Mouse (Mus musculus) thymus, adult 2 months (tissue): ENCODE results near the gene Mif. TPM values are rescaled to one million over a fixed set of nuclear protein-coding genes. Genes with fewer than 3 reads are reported as not detected.

Experiments
- DNase-seq: peaks from one replicate; pipeline ENCODE4 v3.0.0; 2021
- H3K27ac ChIP-seq: fragments of 200-500 bp; 2 replicates; pipeline ENCODE4 v1.5.1; 2012; ENCODE audit warnings: low read length, control low read depth; ENCODE audit not compliant: control insufficient read depth, insufficient read depth
- H3K27me3 ChIP-seq: fragments of 200-500 bp; 2 replicates; pipeline ENCODE4 v1.6.1; 2012; ENCODE audit warnings: mild to moderate bottlenecking, low read length, moderate library complexity, mixed read lengths; ENCODE audit not compliant: control insufficient read depth, insufficient read depth
- H3K36me3 ChIP-seq: fragments of 200-500 bp; 2 replicates; pipeline ENCODE4 v1.6.1; 2012; ENCODE audit warnings: mild to moderate bottlenecking, low read length, moderate library complexity; ENCODE audit not compliant: control insufficient read depth, insufficient read depth
- H3K4me1 ChIP-seq: fragments of 200-500 bp; replicated peaks from 2 replicates; pipeline ENCODE4 v1.6.1; 2012; ENCODE audit warnings: low read length; ENCODE audit not compliant: control insufficient read depth, insufficient read depth
- H3K4me3 ChIP-seq: fragments of 200-500 bp; 2 replicates; pipeline ENCODE4 v1.5.1; 2012; ENCODE audit warnings: mild to moderate bottlenecking, low read length, control low read depth, moderate library complexity; ENCODE audit not compliant: control insufficient read depth, insufficient read depth
- CTCF ChIP-seq: fragments of 200-500 bp; IDR thresholded peaks from 2 replicates; pipeline ENCODE4 v1.5.1; 2012; ENCODE audit warnings: mild to moderate bottlenecking, control low read depth, low read length, moderate library complexity, borderline replicate concordance; ENCODE audit not compliant: control insufficient read depth, poor library complexity, insufficient read depth; ENCODE audit errors: extremely low read depth
- POLR2A ChIP-seq: fragments of 200-500 bp; IDR thresholded peaks from 2 replicates; pipeline ENCODE4 v1.6.1; 2012; ENCODE audit warnings: mild to moderate bottlenecking, low read length, control low read depth, moderate library complexity; ENCODE audit not compliant: control insufficient read depth, poor library complexity, insufficient read depth; ENCODE audit errors: extremely low read depth
- WGBS: fragments of 180-500 bp; shearing (Covaris S2); methylation state at CpG from one replicate; pipeline ENCODE4 v1.1.7; 2018; 5-methylcytosine and 5-hydroxymethylcytosine counted together
- polyA plus RNA-seq: library from polyadenylated mRNA; depleted of rRNA; stranded (reverse); fragments of >200 nt; gene quantifications from 2 replicates; pipeline ENCODE4 v1.2.3, GENCODE M21; 2012; rRNA removed

Mif gene
- polyA plus RNA-seq, 1 experiment = 1,833 TPM

GRCm38 (mm10) chr10:75824530-75824929 lies 35.5 kb downstream of the Mif start:
- H3K36me3 ChIP-seq = no peaks in the 10 kb centered on the region
- no peak overlapping the region for H3K27ac ChIP-seq
- H3K4me3 ChIP-seq = no peak overlapping the region
- H3K27me3 ChIP-seq = no peaks in the 10 kb centered on the region
- no peak for TF ChIP-seq POLR2A
- no peak for TF ChIP-seq CTCF
- 47% methylated on average over 4 of the region's 4 CpGs for WGBS
- DNase-seq = no peak
- no peaks in the 10 kb centered on the region; the same call in 1 of the 2 replicates for H3K4me1 ChIP-seq

GRCm38 (mm10) chr10:75823782-75824181 lies 36.3 kb downstream of the Mif start:
- 77% methylated on average over 1 of the region's 1 CpGs for WGBS
- no peak overlapping the region for H3K4me3 ChIP-seq
- DNase-seq = no peak
- no peaks in the 10 kb centered on the region for H3K36me3 ChIP-seq
- no peaks in the 10 kb centered on the region; the same call in 1 of the 2 replicates for H3K4me1 ChIP-seq
- no peaks in the 10 kb centered on the region for H3K27me3 ChIP-seq
- no peak overlapping the region for H3K27ac ChIP-seq
- no peak for TF ChIP-seq POLR2A

DNA sequence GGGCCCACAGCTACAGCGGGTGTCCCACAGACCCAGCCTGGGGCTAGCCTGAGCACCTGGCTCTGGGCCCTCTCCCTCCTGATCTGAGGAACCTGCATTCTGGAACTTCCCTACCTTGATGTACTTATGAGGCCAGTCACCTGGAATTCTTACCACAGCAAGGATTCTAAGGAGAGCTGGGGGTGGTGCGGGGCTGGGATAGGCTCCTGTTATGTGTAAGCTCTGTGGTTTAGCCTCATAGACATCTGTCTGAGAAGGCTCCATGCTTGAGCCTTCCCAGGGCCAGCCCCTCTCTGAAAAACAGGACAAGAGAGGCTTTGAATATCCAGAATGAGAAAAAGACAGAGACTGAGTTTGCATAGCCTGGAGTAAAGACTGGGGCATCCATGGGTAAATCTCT lies 37.6 kb downstream of the Mif start, which contains the start of gene Gstt4:
Gene Gstt4, minus strand, starts transcription at position 101 of the 400 bp plus-strand sequence.
- Histone ChIP-seq H3K27ac (no peak within 1 kb of the TSS), H3K36me3 (no peaks in the 10 kb centered on the region), H3K4me3 (no peak within 1 kb of the TSS), H3K4me1 (no peaks in the 10 kb centered on the region; the same call in 1 of the 2 replicates), H3K27me3 (no peaks in the 10 kb centered on the region)
- 95% methylated on average over 2 of the region's 2 CpGs for WGBS
- no peak for DNase-seq
- TF ChIP-seq POLR2A (no peak), CTCF (no peak)

DNA sequence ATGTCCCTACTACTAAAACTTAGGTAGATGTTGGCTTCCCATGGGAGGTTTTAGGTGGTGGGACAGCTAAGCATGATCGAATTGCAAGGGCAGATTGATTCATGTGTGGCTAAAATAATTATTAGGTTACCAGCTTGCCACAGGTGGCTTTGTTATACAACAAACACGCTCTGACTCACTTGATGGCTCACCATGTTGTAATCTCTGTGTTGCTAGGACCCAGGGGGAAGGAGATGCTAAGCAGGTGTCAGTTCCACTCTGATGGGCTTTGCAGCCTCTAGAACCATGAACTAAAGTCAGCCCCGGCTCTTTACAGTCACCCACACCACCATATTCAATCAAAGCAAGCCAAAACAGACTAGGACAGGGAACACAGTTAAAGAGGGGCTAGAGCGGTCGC lies 40.2 kb downstream of the Mif start:
- Histone ChIP-seq H3K27me3 (no peaks in the 10 kb centered on the region), H3K4me3 (no peak overlapping the region), H3K4me1 (no peaks in the 10 kb centered on the region), H3K27ac (no peak overlapping the region), H3K36me3 (no peaks in the 10 kb centered on the region)
- no peak for DNase-seq
- TF ChIP-seq POLR2A = no peak
- WGBS = 96% methylated on average over 5 of the region's 5 CpGs

- TF ChIP-seq CTCF = no peak
- TF ChIP-seq POLR2A = no peak
- WGBS = 75% methylated on average over 10 of the region's 10 CpGs
- Histone ChIP-seq H3K4me1 (no peaks in the 10 kb centered on the region), H3K4me3 (no peak overlapping the region), H3K36me3 (no peaks in the 10 kb centered on the region), H3K27me3 (no peaks in the 10 kb centered on the region), H3K27ac (no peak overlapping the region)
- DNase-seq = no peak
Measured at GRCm38 (mm10) chr10:75818641-75819040, 41.4 kb downstream of the Mif start.

Other genes starting within 250 kb of the Mif start
- gene Susd2, start 216.2 kb downstream of the Mif start, polyA plus RNA-seq = 11.1 and 11.2 TPM in 2 replicates
- 82.3 and 89.2 TPM in 2 replicates for gene Cabin1, start 95.9 kb downstream of the Mif start, polyA plus RNA-seq
- 66.8 and 77.3 TPM in 2 replicates for gene Ddt, start 86.8 kb downstream of the Mif start, polyA plus RNA-seq
- not detected in 2 replicates for gene Gm20441, start 79.3 kb downstream of the Mif start, polyA plus RNA-seq
- 7.7 and 8.6 TPM in 2 replicates for gene Gstt3, start 78.8 kb downstream of the Mif start, polyA plus RNA-seq
- gene Gstt1, start 61.7 kb downstream of the Mif start, polyA plus RNA-seq = 15.4 and 19.2 TPM in 2 replicates
- 0.19 and 0.26 TPM in 2 replicates for gene Gstt4, start 37.7 kb downstream of the Mif start, polyA plus RNA-seq
- gene Gstt2, start 22.8 kb downstream of the Mif start, polyA plus RNA-seq = 174 and 216 TPM in 2 replicates
- 11.6 and 19.0 TPM in 2 replicates for gene Derl3, start 33.2 kb upstream of the Mif start, polyA plus RNA-seq
- gene Smarcb1, start 61.4 kb upstream of the Mif start, polyA plus RNA-seq = 63.0 and 75.5 TPM in 2 replicates
- gene Chchd10, start 72.9 kb upstream of the Mif start, polyA plus RNA-seq = 172 and 198 TPM in 2 replicates
- gene Mmp11, start 76.3 kb upstream of the Mif start, polyA plus RNA-seq = 7.5 and 9.3 TPM in 2 replicates
- gene Gm867, start 80.4 kb upstream of the Mif start, polyA plus RNA-seq = 0.42 TPM in 1 of 2 replicates, not detected in the other
- gene Vpreb3, start 82.8 kb upstream of the Mif start, polyA plus RNA-seq = 3.1 and 4.8 TPM in 2 replicates
- 4.0 and 4.3 TPM in 2 replicates for gene Gm5134, start 94.3 kb upstream of the Mif start, polyA plus RNA-seq
- gene Zfp280b, start 172.4 kb upstream of the Mif start, polyA plus RNA-seq = 14.5 and 18.0 TPM in 2 replicates